Mouse (Mus musculus) thymus, adult 2 months (tissue): Measurements from ENCODE around the gene Dlx6. TPM values are rescaled to one million over a fixed set of nuclear protein-coding genes. Genes with fewer than 3 reads are reported as not detected.

ENCODE experiments used
- DNase-seq: peaks from one replicate; pipeline ENCODE4 v3.0.0; 2021
- H3K27ac ChIP-seq: fragments of 200-500 bp; 2 replicates; pipeline ENCODE4 v1.5.1; 2012; ENCODE audit warnings: low read length, control low read depth; ENCODE audit not compliant: control insufficient read depth, insufficient read depth
- H3K27me3 ChIP-seq: fragments of 200-500 bp; 2 replicates; pipeline ENCODE4 v1.6.1; 2012; ENCODE audit warnings: mild to moderate bottlenecking, low read length, moderate library complexity, mixed read lengths; ENCODE audit not compliant: control insufficient read depth, insufficient read depth
- H3K36me3 ChIP-seq: fragments of 200-500 bp; 2 replicates; pipeline ENCODE4 v1.6.1; 2012; ENCODE audit warnings: mild to moderate bottlenecking, low read length, moderate library complexity; ENCODE audit not compliant: control insufficient read depth, insufficient read depth
- H3K4me1 ChIP-seq: fragments of 200-500 bp; replicated peaks from 2 replicates; pipeline ENCODE4 v1.6.1; 2012; ENCODE audit warnings: low read length; ENCODE audit not compliant: control insufficient read depth, insufficient read depth
- H3K4me3 ChIP-seq: fragments of 200-500 bp; 2 replicates; pipeline ENCODE4 v1.5.1; 2012; ENCODE audit warnings: mild to moderate bottlenecking, low read length, control low read depth, moderate library complexity; ENCODE audit not compliant: control insufficient read depth, insufficient read depth
- CTCF ChIP-seq: fragments of 200-500 bp; IDR thresholded peaks from 2 replicates; pipeline ENCODE4 v1.5.1; 2012; ENCODE audit warnings: mild to moderate bottlenecking, control low read depth, low read length, moderate library complexity, borderline replicate concordance; ENCODE audit not compliant: control insufficient read depth, poor library complexity, insufficient read depth; ENCODE audit errors: extremely low read depth
- POLR2A ChIP-seq: fragments of 200-500 bp; IDR thresholded peaks from 2 replicates; pipeline ENCODE4 v1.6.1; 2012; ENCODE audit warnings: mild to moderate bottlenecking, low read length, control low read depth, moderate library complexity; ENCODE audit not compliant: control insufficient read depth, poor library complexity, insufficient read depth; ENCODE audit errors: extremely low read depth
- WGBS: fragments of 180-500 bp; shearing (Covaris S2); methylation state at CpG from one replicate; pipeline ENCODE4 v1.1.7; 2018; 5-methylcytosine and 5-hydroxymethylcytosine counted together
- polyA plus RNA-seq: library from polyadenylated mRNA; depleted of rRNA; stranded (reverse); fragments of >200 nt; gene quantifications from 2 replicates; pipeline ENCODE4 v1.2.3, GENCODE M21; 2012

The Dlx6 gene
- polyA plus RNA-seq, 1 experiment: not detected

GRCm38 (mm10) chr6:6869961-6870800 is 7.0 kb downstream of the Dlx6 start:
- H3K4me3 ChIP-seq: no peak overlapping the region
- WGBS: 5% methylated on average over 11 of the region's 11 CpGs
- no peaks in the 10 kb centered on the region for H3K36me3 ChIP-seq
- peaks cover 7% of the 10 kb centered on the region for H3K27me3 ChIP-seq
- TF ChIP-seq CTCF (no peak), POLR2A (no peak)
- DNase-seq: no peak
- H3K27ac ChIP-seq: no peak overlapping the region
- no peaks in the 10 kb centered on the region for H3K4me1 ChIP-seq

DNA sequence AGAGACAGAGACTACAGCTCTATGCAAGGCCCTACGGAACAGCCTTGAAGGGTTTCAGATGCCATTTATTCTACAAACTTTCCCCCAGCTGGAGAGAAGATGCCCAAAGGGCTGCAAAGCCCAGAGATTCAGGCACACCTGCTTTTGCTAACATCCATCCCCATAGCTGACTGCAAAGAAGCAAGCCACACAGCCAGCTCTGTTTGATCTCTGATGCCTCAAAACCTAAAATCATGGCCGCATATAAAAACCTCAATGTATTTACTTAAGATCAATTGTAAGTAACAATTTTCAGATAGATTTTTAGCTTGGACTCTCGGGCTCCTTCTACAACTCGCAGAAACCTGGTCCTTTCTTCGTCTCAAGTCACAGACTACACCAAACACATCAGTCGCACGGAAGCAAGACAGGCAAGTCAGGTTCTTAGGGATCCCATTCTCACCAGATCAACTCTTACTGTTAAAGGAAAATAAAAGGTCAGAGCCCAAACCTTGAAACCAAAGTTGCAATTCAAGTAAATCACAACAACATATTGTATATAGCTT is 7.8 kb downstream of the Dlx6 start:
- no peak for DNase-seq
- Histone ChIP-seq H3K36me3 (no peaks in the 10 kb centered on the region), H3K4me3 (no peak overlapping the region), H3K4me1 (no peaks in the 10 kb centered on the region), H3K27ac (no peak overlapping the region), H3K27me3 (peaks cover 6% of the 10 kb centered on the region)
- 6% methylated on average over 7 of the region's 7 CpGs for WGBS
- TF ChIP-seq POLR2A (no peak), CTCF (no peak)

- Histone ChIP-seq H3K36me3 (no peaks in the 10 kb centered on the region), H3K4me3 (no peak overlapping the region), H3K4me1 (no peaks in the 10 kb centered on the region), H3K27me3 (peaks cover 8% of the 10 kb centered on the region; the same call in 1 of the 2 replicates), H3K27ac (no peak overlapping the region)
- no peak for DNase-seq
- no peak for TF ChIP-seq CTCF
- no peak for TF ChIP-seq POLR2A
- 9% methylated on average over 5 of the region's 5 CpGs for WGBS
Measured at GRCm38 (mm10) chr6:6871692-6872091, 8.6 kb downstream of the Dlx6 start.

DNA sequence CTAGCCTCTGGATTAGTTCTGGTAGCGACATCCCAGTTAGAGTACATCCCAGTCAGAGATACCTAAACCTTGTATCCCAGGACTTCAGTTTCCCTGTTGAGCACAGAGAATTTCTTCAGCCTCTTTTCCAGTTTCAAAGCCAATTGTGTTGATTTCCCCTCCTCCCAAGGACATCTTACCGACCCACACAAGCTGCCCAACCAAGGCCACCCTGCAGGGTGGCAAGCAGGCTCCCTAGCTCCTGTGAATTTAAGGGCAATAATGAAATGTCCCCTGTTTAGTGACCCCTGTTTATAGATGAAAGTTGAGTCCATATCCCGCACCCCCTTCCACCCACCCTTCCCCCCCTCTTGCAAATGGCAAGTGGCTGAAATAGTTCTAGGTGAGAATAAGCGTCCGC is 9.7 kb downstream of the Dlx6 start:
- WGBS: 12% methylated on average over 5 of the region's 5 CpGs
- H3K36me3 ChIP-seq: no peaks in the 10 kb centered on the region
- H3K27ac ChIP-seq: no peak overlapping the region
- no peaks in the 10 kb centered on the region for H3K4me1 ChIP-seq
- H3K27me3 ChIP-seq: peaks cover 8% of the 10 kb centered on the region; the same call in 1 of the 2 replicates
- H3K4me3 ChIP-seq: no peak overlapping the region
- TF ChIP-seq POLR2A (no peak), CTCF (no peak)
- DNase-seq: no peak

DNA sequence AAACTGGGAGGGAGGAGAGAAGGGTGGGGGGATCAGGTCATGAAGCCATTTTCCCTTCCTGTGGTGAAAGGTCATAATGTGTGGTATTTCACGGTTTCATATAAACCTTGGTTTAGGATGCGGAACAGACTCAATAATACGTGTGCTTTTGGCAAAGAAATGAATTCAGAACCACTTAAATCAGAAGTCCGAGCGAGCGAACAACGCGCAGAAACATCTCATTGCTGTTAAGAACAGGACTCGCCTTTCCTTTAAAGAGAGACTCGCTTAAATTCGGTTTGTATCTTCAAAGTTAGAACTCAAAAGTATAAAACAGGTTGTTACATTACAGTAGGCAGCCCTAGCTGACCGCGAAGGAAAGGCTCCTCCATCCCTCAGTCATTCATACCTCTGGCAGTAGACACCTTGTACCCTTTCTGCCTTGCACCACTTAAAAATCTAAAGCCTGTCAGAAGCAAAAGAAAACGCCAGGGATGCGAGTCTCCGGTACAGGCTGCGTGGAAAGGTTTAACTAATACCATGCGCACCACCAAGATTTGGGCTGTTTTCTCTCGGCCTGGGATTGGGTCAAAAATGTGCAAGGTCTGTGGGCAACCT is 10.4 kb downstream of the Dlx6 start:
- H3K4me3 ChIP-seq: no peak overlapping the region
- TF ChIP-seq CTCF (no peak), POLR2A (no peak)
- no peaks in the 10 kb centered on the region for H3K4me1 ChIP-seq
- no peaks in the 10 kb centered on the region for H3K36me3 ChIP-seq
- DNase-seq: no peak
- 8% methylated on average over 19 of the region's 19 CpGs for WGBS
- no peak overlapping the region for H3K27ac ChIP-seq
- peaks cover 8% of the 10 kb centered on the region; the same call in 1 of the 2 replicates for H3K27me3 ChIP-seq

GRCm38 (mm10) chr6:6874073-6874771 is 11.1 kb downstream of the Dlx6 start:
- no peak overlapping the region for H3K27ac ChIP-seq
- DNase-seq: no peak

DNA sequence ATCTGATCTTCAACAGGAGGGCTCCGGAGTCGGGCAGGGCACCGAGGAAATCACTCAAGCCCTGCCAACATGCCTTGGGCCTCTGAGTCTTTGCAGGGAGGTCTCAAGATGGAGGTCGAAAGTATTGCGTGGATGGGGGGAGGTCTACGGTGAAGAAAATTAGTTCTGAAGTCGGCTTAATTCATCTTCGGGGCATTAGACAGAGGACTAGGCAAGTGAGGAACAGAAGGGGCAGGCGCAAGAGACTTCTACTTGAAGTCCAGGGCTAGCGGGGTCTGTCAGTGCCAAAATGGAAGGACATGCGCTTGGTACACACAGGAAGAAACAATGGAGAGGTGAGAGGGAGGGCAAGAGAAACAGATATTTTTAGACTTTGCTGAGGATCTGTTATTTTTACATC is 12.0 kb downstream of the Dlx6 start:
- whole genome bisulfite sequencing: 11% methylated on average over 11 of the region's 11 CpGs

More at GRCm38 (mm10) chr6:6874073-6874771, 11.1 kb downstream of the Dlx6 start:
- TF ChIP-seq POLR2A: no peak
- TF ChIP-seq CTCF: no peak
- 11% methylated on average over 25 of the region's 25 CpGs for WGBS
- peaks cover 8% of the 10 kb centered on the region; the same call in 1 of the 2 replicates for H3K27me3 ChIP-seq
- H3K36me3 ChIP-seq: no peaks in the 10 kb centered on the region
- H3K4me1 ChIP-seq: no peaks in the 10 kb centered on the region
- H3K4me3 ChIP-seq: no peak overlapping the region

More for the DNA sequence above, 12.0 kb downstream of the Dlx6 start:
- H3K4me3 ChIP-seq: no peak overlapping the region
- DNase-seq: no peak
- no peak for TF ChIP-seq POLR2A
- no peak for TF ChIP-seq CTCF
- H3K4me1 ChIP-seq: no peaks in the 10 kb centered on the region
- no peak overlapping the region for H3K27ac ChIP-seq
- H3K27me3 ChIP-seq: peaks cover 13% of the 10 kb centered on the region; the same call in 1 of the 2 replicates
- no peaks in the 10 kb centered on the region for H3K36me3 ChIP-seq
